Mouse (Mus musculus): ENCODE measurements at regions not wholly inside any gene's neighbourhood (a gene's known extent, or its start where the extent isn't known, plus 50 kb on each side); places are given as distances from the start of the nearest gene placed in this dataset.

DNA sequence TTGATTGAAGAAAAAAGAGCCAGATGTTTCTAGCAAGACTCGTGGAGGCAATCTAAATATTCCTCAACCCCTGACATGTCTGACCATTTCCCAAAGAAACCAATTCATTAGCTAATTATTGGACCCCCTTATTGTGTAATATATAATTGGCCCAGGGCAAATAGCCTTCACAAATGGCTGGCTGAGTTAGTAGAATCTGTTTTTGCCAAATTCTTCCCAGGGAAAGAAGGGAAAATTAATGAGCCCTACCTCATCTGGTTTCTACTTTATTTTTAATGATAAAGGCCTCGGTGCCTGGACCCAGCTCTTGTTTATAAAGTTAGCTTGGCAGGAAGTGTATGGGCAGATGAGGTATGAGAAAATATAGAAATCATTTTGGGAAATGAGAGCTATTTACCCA is 428.5 kb downstream of the Etnk1 start:
- H3K4me1 ChIP-seq (ENCODE audit: control insufficient read depth in 1 of 2, insufficient read depth in 2 of 2): peaks cover 0 to 3% of the 10 kb centered on the region in 2 experiments; a peak in 1 of 4 replicates
- no peaks in the 10 kb centered on the region for H3K9me3 ChIP-seq (replicated peaks; ENCODE audit: low read length)
- in situ Hi-C loops (cut with MboI; ENCODE audit: low pct_ligation_motif_present, low pct_unique_long_range_greater_than_20kb, low sequenced_read_pairs): no loop called here
- no peak overlapping the region for H3K27ac ChIP-seq (ENCODE audit: insufficient read depth, low read depth)
- H3K79me2 ChIP-seq (replicated peaks; ENCODE audit: control insufficient read depth, extremely low read depth, insufficient read depth, poor library complexity, severe bottlenecking): no peaks in the 10 kb centered on the region
- no peak for DNase-seq (ENCODE audit: extremely low read depth)
- TF ChIP-seq MYC (IDR thresholded peaks at IDR 0.05; ENCODE audit: low read depth, low read length) (no peak), UBTF (IDR thresholded peaks at IDR 0.05; ENCODE audit: low read depth, low read length) (no peak), ELF1 (IDR thresholded peaks at IDR 0.05; ENCODE audit: low read depth, low read length) (no peak), PAX5 (IDR thresholded peaks at IDR 0.05; ENCODE audit: low read length) (no peak), HCFC1 (IDR thresholded peaks at IDR 0.05; ENCODE audit: low read depth, low read length) (no peak), NELFE (IDR thresholded peaks at IDR 0.05; ENCODE audit: low read depth, low read length) (no peak), USF2 (conservative IDR thresholded peaks at IDR 0.05; ENCODE audit: low read depth, low read length) (no peak), ETS1 (conservative IDR thresholded peaks at IDR 0.05; ENCODE audit: low read depth, low read length) (no peak)
- no peak overlapping the region for H3K9ac ChIP-seq (ENCODE audit: insufficient read depth, low read depth)
- no peak overlapping the region for H3K4me3 ChIP-seq (replicated peaks in 1 of 3; ENCODE audit: low read depth in 2 of 3, low read length in 2 of 3, poor library complexity in 1 of 3)
- dilution Hi-C loops (cut with MboI; ENCODE audit: extremely low pct_ligation_motif_present, extremely low pct_unique_long_range_greater_than_20kb, low sequenced_read_pairs): no loop called here
- no peaks in the 10 kb centered on the region for H3K36me3 ChIP-seq (replicated peaks in 1 of 2; ENCODE audit: control insufficient read depth in 1 of 2, insufficient read depth in 1 of 2, low read length in 1 of 2)
- H3K4me2 ChIP-seq (ENCODE audit: insufficient read depth, low read depth, poor library complexity, severe bottlenecking): no peak overlapping the region
- H3K27me3 ChIP-seq (replicated peaks): no peaks in the 10 kb centered on the region

DNA sequence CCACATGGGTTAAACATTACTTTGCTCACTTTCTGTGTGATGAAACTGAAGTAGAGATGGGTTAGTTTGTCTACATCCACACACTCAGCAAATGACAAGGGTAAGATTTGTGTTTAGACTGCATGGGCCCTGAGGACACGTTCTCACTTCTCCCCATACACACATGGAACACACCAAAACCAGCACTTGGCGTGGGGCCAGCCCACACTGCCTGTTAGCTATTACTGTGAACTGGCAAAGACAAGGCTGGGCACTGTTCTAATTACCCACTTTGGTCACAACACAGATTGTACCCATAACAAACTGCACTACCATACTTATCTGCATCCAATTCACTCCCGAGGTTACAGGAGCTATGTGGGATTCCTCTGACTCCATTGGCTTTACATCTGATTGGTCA is 430.4 kb downstream of the Etnk1 start:
- TF ChIP-seq CTCF (conservative IDR thresholded peaks at IDR 0.05 in 1 of 2, IDR thresholded peaks at IDR 0.05 in 1 of 2; ENCODE audit: low read depth in 2 of 2, low read length in 2 of 2) (no peak), ELF1 (IDR thresholded peaks at IDR 0.05; ENCODE audit: low read depth, low read length) (no peak), SIN3A (IDR thresholded peaks at IDR 0.05; ENCODE audit: low read length) (no peak), JUND (conservative IDR thresholded peaks at IDR 0.05; ENCODE audit: low read depth, low read length) (no peak), ZMIZ1 (IDR thresholded peaks at IDR 0.05; ENCODE audit: low read depth, low read length) (no peak), POLR2AphosphoS2 (IDR thresholded peaks at IDR 0.05; ENCODE audit: low read depth, low read length) (no peak), PAX5 (IDR thresholded peaks at IDR 0.05; ENCODE audit: low read length) (no peak), EP300 (IDR thresholded peaks at IDR 0.05; ENCODE audit: low read length) (no peak)
- no peaks in the 10 kb centered on the region for H3K9me3 ChIP-seq (replicated peaks; ENCODE audit: low read length)
- no peak overlapping the region for H3K9ac ChIP-seq (ENCODE audit: insufficient read depth, low read depth)
- DNase-seq (ENCODE audit: extremely low read depth): no peak
- no peak overlapping the region for H3K27ac ChIP-seq (ENCODE audit: insufficient read depth, low read depth)
- no peaks in the 10 kb centered on the region for H3K79me2 ChIP-seq (replicated peaks; ENCODE audit: control insufficient read depth, extremely low read depth, insufficient read depth, poor library complexity, severe bottlenecking)
- H3K4me3 ChIP-seq (replicated peaks in 1 of 3; ENCODE audit: low read depth in 2 of 3, low read length in 2 of 3, poor library complexity in 1 of 3): no peak overlapping the region
- H3K27me3 ChIP-seq (replicated peaks): no peaks in the 10 kb centered on the region
- dilution Hi-C loops (cut with MboI; ENCODE audit: extremely low pct_ligation_motif_present, extremely low pct_unique_long_range_greater_than_20kb, low sequenced_read_pairs): no loop called here
- H3K4me2 ChIP-seq (ENCODE audit: insufficient read depth, low read depth, poor library complexity, severe bottlenecking): no peak overlapping the region
- H3K4me1 ChIP-seq (ENCODE audit: control insufficient read depth in 1 of 2, insufficient read depth in 2 of 2): peaks cover 0 to 3% of the 10 kb centered on the region in 2 experiments; a peak in 1 of 4 replicates
- in situ Hi-C loops (cut with MboI; ENCODE audit: low pct_ligation_motif_present, low pct_unique_long_range_greater_than_20kb, low sequenced_read_pairs): no loop called here
- no peaks in the 10 kb centered on the region for H3K36me3 ChIP-seq (replicated peaks in 1 of 2; ENCODE audit: control insufficient read depth in 1 of 2, insufficient read depth in 1 of 2, low read length in 1 of 2)

DNA sequence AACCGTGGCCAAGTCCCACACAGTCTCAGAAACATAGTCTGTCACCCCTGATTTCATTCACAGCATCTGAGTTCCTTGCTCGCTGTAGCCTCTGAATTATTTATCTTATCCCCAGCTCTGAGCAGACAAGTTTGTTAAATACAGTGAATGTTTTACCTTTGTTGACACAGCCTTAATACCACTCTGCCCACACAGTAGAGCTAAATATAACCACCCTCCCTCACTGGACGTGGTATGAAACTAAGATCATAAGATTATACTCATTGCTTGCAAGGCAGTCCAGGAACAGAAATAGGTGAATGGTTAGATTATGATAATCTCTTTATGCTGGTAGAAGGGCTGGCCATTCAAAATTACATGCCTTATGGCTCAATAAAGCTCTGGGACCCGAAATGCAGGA is 431.9 kb downstream of the Etnk1 start:
- no peak overlapping the region for H3K4me3 ChIP-seq (replicated peaks in 1 of 3; ENCODE audit: low read depth in 2 of 3, low read length in 2 of 3, poor library complexity in 1 of 3)
- no peak for DNase-seq (ENCODE audit: extremely low read depth)
- H3K27me3 ChIP-seq (replicated peaks): no peaks in the 10 kb centered on the region
- H3K4me2 ChIP-seq (ENCODE audit: insufficient read depth, low read depth, poor library complexity, severe bottlenecking): no peak overlapping the region
- no peak overlapping the region for H3K9ac ChIP-seq (ENCODE audit: insufficient read depth, low read depth)
- peaks cover 0 to 3% of the 10 kb centered on the region in 2 experiments; a peak in 1 of 4 replicates for H3K4me1 ChIP-seq (ENCODE audit: control insufficient read depth in 1 of 2, insufficient read depth in 2 of 2)
- H3K79me2 ChIP-seq (replicated peaks; ENCODE audit: control insufficient read depth, extremely low read depth, insufficient read depth, poor library complexity, severe bottlenecking): no peaks in the 10 kb centered on the region
- no peaks in the 10 kb centered on the region for H3K9me3 ChIP-seq (replicated peaks; ENCODE audit: low read length)
- in situ Hi-C loops (cut with MboI; ENCODE audit: low pct_ligation_motif_present, low pct_unique_long_range_greater_than_20kb, low sequenced_read_pairs): no loop called here
- no peak for TF ChIP-seq POLR2AphosphoS2 (IDR thresholded peaks at IDR 0.05; ENCODE audit: low read depth, low read length)
- TF ChIP-seq MAZ (IDR thresholded peaks at IDR 0.05; ENCODE audit: low read depth, low read length): no peak
- no peak for TF ChIP-seq NELFE (IDR thresholded peaks at IDR 0.05; ENCODE audit: low read depth, low read length)
- no peak for TF ChIP-seq MAFK (IDR thresholded peaks at IDR 0.05; ENCODE audit: insufficient replicate concordance, low read length)
- no peak for TF ChIP-seq JUND (conservative IDR thresholded peaks at IDR 0.05; ENCODE audit: low read depth, low read length)
- TF ChIP-seq CHD2 (IDR thresholded peaks at IDR 0.05; ENCODE audit: low read length): no peak
- TF ChIP-seq RAD21 (IDR thresholded peaks at IDR 0.05; ENCODE audit: low read depth, low read length): no peak
- no peak for TF ChIP-seq HCFC1 (IDR thresholded peaks at IDR 0.05; ENCODE audit: low read depth, low read length)
- TF ChIP-seq RCOR1 (conservative IDR thresholded peaks at IDR 0.05; ENCODE audit: low read depth, low read length): no peak
- TF ChIP-seq EP300 (IDR thresholded peaks at IDR 0.05; ENCODE audit: low read length): no peak
- no peak for TF ChIP-seq USF1 (IDR thresholded peaks at IDR 0.05; ENCODE audit: low read depth, low read length)
- TF ChIP-seq MAX (IDR thresholded peaks at IDR 0.05; ENCODE audit: low read length): no peak
- TF ChIP-seq UBTF (IDR thresholded peaks at IDR 0.05; ENCODE audit: low read depth, low read length): no peak
- no peak for TF ChIP-seq JUN (IDR thresholded peaks at IDR 0.05; ENCODE audit: insufficient read depth, low read depth, low read length)
- no peak for TF ChIP-seq TBP (conservative IDR thresholded peaks at IDR 0.05; ENCODE audit: low read depth, low read length)
- no peaks in the 10 kb centered on the region for H3K36me3 ChIP-seq (replicated peaks in 1 of 2; ENCODE audit: control insufficient read depth in 1 of 2, insufficient read depth in 1 of 2, low read length in 1 of 2)
- dilution Hi-C loops (cut with MboI; ENCODE audit: extremely low pct_ligation_motif_present, extremely low pct_unique_long_range_greater_than_20kb, low sequenced_read_pairs): no loop called here
- no peak overlapping the region for H3K27ac ChIP-seq (ENCODE audit: insufficient read depth, low read depth)

Data from CH12.LX (cell line).